Mouse (Mus musculus): ENCODE measurements around the gene Itpr2.

Itpr2 gene

DNA sequence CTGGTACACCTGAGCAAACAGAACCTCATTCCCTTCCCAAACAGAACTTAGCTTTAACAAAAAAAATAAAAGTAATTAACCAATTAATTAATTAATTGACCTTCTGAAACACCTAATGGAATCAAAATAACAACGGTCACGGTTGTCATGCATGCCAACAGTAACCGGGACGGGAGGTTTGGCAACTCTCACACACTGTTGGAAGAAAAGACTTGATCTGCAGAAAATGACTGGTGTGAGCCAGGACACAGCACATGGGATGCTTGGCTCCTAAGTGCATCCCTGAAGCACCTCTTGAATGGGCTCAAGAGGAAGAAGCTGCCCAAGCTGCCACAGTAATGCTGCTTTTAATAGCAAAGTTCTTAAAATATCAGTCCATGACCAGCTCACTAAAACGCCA, 161.1 kb downstream of the Itpr2 start:
- in situ Hi-C loops (cut with MboI; ENCODE audit: low pct_unique_long_range_greater_than_20kb in 1 of 2, low sequenced_read_pairs in 2 of 2, unreplicated experiment in 1 of 2): no loop called here

DNA sequence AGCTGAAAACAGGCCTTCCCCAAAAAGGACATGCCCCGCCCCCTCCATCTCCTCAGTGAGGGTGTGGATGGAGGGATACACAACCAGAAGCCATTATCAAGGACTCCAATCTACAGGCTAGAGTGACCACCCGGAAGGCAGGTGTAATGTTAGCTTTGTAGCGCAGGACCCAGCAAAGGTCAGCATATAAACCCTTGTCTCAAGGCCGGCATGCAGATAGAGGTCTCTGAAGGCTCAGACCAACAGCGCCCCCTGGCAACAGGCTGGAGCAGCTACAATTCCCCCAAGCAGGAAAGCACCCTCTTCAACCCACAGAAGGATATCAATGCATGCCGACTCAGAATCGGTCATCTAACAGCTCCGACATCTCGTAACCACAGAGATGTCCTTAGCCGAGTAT, 162.2 kb downstream of the Itpr2 start:
- in situ Hi-C loops (cut with MboI; ENCODE audit: low pct_unique_long_range_greater_than_20kb in 1 of 2, low sequenced_read_pairs in 2 of 2, unreplicated experiment in 1 of 2): no loop called here

DNA sequence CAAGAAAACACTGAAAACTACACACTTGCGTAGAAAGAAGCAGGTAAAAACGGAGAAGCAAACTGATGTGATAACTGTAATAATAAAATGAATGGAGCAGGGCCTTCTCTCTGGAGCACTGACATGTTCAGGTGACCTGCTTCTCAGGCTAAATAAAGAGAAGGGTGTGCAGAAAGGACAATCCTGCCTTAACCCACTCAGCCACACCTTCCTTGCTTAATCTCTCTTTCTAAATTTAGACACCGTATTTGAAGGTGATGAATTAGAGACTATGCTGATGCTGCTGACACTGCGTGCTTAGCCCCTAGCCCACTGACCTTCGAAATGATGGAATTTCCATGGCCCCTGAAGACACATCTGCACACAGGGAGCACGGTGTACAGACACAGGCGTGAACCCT, 164.8 kb downstream of the Itpr2 start:
- in situ Hi-C loops (cut with MboI; ENCODE audit: low pct_unique_long_range_greater_than_20kb in 1 of 2, low sequenced_read_pairs in 2 of 2, unreplicated experiment in 1 of 2): no loop called here

DNA sequence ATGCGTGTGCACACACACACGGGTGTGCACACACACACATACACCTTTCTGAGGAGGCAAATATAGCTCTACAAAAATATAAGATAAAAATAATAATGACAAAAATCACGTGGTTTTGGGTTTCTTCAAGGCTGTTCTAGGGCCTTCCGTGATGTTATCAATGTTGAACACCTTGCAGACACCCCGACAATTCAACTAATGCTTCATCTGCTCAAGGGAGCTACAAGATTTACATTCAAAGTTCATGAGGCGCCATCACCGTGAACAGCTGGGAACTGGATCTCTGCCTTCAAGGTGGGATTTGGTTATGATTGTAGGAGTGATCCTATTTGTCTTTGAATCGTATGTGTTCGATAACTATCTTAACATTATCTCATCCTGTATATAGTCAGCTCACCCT, 166.8 kb downstream of the Itpr2 start:
- in situ Hi-C loops (cut with MboI; ENCODE audit: low pct_unique_long_range_greater_than_20kb in 1 of 2, low sequenced_read_pairs in 2 of 2, unreplicated experiment in 1 of 2): no loop called here

DNA sequence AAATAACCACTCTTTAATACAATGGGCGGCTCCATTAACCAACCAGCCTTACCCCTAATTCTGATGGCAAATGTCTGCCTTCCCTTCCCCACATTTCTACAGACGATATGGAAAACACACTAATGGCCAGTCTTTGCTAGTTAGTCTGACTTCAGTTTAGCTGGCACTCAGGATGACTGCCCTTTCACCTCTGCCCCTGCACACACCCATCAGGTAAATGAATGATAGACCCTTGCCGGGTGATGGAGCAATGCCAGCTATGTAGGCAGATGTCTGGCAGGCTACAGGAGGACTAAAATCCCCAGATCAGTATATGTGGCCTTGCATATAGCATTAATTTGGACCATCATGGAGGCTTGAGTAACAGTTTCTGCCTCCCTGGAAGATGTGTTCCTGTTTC, 168.5 kb downstream of the Itpr2 start:
- in situ Hi-C loops (cut with MboI; ENCODE audit: low pct_unique_long_range_greater_than_20kb in 1 of 2, low sequenced_read_pairs in 2 of 2, unreplicated experiment in 1 of 2): no loop called here

DNA sequence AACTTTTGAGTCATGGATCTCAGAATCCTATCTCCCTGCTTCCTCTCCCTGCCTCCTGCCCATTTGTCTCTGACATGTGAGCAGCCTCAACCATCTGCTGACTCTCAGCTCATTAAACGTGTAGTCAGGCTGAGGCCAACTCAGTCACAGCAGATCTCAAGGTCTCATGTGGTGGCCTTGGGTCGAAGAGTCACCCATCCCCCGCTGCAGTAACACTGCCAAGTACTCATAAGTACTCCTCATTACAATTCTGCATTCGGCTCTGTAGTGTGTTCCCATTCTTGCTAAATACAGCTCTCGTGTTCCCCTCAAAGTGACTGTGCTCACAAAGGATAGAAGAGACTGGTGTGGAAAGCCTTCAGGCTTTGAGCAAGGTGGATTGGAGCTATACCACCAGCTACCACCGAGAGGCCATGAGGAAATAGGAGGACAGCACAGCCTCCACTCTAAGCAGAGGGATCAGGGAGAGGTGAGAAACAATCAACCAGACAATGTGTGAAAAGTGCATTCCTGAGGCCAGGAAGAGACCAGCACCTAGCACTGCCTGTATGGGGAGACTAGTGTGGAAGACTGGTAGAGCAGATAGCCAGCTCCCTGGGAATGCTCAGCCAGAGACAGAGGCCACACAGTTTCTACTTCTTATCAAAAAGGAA, 170.9 kb downstream of the Itpr2 start:
- in situ Hi-C loops (cut with MboI; ENCODE audit: low pct_unique_long_range_greater_than_20kb in 1 of 2, low sequenced_read_pairs in 2 of 2, unreplicated experiment in 1 of 2): no loop called here

DNA sequence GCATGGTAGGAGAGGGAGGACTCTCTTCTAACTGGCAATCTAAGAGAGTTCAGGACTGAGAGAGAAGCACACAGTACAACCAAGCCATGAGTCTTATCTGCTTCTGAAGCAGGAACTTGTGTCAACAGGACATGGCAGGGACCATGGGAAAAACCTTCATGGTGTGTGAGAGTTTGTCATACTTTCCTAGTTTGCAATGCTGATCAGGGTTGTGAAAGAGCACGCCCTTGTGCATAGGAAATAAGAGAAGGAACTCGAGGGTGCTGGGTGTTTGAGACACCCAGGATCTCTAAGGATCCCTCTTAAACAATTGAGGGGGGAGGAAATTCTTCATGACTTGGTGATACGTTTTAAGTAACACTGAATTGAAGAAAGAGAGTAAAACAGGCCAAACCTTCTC, 172.9 kb downstream of the Itpr2 start:
- in situ Hi-C loops (cut with MboI; ENCODE audit: low pct_unique_long_range_greater_than_20kb in 1 of 2, low sequenced_read_pairs in 2 of 2, unreplicated experiment in 1 of 2): no loop called here

DNA sequence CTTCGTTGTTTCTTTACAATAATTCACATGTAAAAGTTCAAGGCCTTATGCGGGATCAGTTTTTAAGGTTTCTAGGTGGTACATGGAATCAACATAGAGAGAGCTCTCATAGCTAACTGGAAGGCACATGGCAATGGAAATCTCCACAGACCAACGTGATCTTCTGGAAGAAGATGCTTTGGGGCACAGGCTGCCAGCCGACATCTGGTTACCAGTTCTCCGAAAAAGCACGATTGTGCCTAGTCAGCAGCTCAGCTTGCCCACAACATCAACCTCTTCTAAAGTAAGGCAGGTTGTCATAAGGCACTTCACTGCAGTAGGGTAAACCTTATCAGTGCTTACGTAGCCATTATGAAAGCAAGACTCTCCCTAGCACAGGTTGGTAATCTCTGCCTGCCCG, 175.4 kb downstream of the Itpr2 start:
- in situ Hi-C loops (cut with MboI; ENCODE audit: low pct_unique_long_range_greater_than_20kb in 1 of 2, low sequenced_read_pairs in 2 of 2, unreplicated experiment in 1 of 2): no loop called here

DNA sequence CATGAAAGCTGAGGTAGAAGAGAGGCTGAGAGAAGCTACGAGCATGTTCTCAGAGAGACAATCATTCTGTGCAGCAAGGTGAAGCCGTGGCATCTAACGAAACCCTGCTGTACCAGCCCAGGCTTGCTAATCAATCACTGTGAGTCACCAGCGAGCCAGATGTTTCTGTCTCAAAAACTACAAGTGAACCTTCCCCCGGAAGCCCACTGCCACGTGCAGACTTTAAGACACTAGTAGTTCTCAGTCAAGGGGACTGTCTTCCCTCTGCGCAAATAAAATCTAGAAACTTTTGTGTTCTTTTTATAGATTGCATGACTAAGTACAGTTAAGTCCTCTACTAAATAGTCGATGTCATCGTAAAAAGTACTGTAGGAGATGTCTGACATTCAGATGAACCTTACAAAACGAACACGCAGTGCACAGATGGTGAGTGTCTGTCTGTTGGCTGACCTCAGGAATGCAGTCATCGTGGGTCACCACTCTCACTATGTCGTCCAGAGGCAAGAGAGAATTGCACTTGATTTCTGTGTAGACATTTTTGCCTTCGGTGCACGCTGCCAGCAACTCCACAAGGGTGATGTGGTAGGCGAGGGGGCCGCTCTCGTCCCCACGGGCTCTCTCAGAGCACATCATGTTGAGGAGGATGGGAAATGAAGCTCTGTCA, 177.3 kb downstream of the Itpr2 start:
- in situ Hi-C loops (cut with MboI; ENCODE audit: low pct_unique_long_range_greater_than_20kb in 1 of 2, low sequenced_read_pairs in 2 of 2, unreplicated experiment in 1 of 2): no loop called here

DNA sequence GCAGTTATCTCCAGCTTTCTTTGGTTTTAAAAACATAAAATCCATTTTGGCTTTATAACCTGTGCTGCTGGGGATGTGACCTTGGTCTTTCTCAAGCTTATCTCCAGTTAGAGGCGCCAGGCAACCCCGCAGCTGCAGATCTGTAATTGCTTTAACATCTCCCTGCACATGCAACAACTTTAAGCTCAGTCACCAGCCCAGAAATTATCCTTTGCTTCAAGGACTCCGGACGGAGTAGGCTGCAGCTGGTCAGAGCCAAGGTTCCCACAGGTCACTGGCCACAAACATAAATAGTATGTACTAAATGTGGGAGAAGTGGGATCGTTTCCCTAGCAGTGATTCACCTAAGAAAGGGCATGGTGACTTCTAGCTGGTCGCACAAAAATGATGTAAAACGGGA, 179.5 kb downstream of the Itpr2 start:
- in situ Hi-C loops (cut with MboI; ENCODE audit: low pct_unique_long_range_greater_than_20kb in 1 of 2, low sequenced_read_pairs in 2 of 2, unreplicated experiment in 1 of 2): no loop called here

DNA sequence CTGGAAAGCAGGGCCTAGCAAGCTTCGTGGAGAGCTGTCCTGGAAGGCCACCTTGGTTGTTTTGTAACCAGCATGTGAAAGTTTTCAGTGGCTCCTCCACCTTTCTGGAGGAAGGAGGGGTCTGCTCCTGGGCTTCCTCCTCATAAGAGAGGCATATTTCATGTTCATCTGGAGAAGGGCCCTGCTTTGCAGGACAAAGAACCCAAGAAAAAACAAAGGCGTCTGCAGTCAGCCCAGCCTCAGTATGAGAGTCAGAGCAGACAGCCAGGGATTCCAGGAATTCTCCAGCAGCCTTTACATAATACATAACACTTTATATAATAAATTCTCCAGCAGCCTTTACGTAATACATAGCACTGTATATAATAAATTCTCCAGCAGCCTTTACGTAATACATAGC, 180.1 kb downstream of the Itpr2 start:
- in situ Hi-C loops (cut with MboI; ENCODE audit: low pct_unique_long_range_greater_than_20kb in 1 of 2, low sequenced_read_pairs in 2 of 2, unreplicated experiment in 1 of 2): no loop called here

DNA sequence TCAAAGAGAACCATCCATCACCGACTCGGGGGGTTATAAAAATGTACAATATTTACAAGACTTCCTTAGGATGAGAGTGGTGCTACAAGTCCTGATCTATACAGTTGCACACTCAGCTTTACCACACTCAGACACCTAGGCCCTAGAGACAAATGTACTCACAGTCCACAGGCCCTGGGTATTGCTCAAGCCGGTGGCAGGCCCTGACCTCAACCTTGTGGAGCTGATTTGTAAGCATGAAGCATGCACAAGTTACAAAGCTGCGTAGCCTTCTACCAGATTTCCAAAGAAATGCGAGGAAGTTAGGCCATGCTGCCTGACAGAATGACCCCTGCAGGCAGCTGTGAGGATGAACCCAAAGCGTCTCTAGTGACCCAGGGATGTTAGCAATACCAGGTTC, 185.6 kb downstream of the Itpr2 start:
- in situ Hi-C loops (cut with MboI; ENCODE audit: low pct_unique_long_range_greater_than_20kb in 1 of 2, low sequenced_read_pairs in 2 of 2, unreplicated experiment in 1 of 2): no loop called here

DNA sequence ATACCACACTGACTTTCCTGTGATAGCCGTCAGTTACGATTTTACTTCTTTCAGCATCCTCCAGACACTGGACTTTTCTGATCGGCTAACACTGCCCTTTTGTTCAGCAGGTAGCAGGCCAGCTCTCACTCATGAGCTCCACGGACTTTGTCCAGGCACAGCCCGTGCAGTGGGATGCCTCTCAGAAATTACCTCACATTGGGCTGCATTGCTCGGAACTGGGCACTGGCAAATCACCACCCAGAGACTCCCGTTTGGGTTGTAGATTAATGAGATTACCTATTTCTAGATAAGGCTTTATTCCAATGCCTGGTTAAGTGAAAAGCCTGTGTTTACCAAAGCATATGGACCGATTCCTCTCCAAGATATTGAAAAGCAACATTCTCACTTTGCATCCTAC, 186.9 kb downstream of the Itpr2 start:
- in situ Hi-C loops (cut with MboI; ENCODE audit: low pct_unique_long_range_greater_than_20kb in 1 of 2, low sequenced_read_pairs in 2 of 2, unreplicated experiment in 1 of 2): no loop called here

DNA sequence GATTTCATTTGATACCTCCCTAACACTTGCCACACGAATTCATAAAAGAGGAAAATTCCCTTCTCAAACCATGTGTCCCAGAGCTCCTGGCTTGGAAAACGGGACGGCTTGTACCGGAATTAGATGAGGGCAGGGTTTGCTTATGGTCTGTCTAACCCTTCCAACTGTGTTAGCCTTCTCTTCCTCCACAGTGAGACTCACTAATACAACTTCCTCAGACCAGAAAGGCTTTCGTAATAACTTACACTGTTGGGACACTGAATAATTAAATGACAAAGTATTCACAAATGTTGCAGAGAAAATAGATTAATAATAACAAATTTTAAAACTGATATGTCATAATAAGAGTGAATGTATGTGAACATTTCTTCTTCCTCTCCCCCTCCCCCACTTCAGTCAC, 187.7 kb downstream of the Itpr2 start:
- in situ Hi-C loops (cut with MboI; ENCODE audit: low pct_unique_long_range_greater_than_20kb in 1 of 2, low sequenced_read_pairs in 2 of 2, unreplicated experiment in 1 of 2): no loop called here

DNA sequence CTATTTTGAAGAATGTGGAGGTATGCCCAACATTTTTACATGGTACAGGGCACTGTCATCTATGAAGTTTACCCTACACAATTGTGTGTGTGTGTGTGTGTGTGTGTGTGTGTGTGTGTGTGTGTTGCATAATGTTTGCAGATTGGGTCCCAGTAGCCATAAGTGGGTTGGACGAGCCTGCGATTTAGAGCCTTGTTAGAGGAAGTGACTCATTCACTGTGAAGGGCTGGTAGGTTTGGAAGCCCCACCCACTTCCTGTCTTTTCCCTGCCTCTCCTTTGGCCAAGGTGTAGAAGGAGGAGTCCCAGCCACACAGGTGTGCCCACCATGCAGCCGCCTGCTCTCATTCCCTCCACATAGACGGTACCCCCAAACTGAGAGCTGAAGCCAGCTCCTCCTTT, 188.6 kb downstream of the Itpr2 start:
- in situ Hi-C loops (cut with MboI; ENCODE audit: low pct_unique_long_range_greater_than_20kb in 1 of 2, low sequenced_read_pairs in 2 of 2, unreplicated experiment in 1 of 2): no loop called here

DNA sequence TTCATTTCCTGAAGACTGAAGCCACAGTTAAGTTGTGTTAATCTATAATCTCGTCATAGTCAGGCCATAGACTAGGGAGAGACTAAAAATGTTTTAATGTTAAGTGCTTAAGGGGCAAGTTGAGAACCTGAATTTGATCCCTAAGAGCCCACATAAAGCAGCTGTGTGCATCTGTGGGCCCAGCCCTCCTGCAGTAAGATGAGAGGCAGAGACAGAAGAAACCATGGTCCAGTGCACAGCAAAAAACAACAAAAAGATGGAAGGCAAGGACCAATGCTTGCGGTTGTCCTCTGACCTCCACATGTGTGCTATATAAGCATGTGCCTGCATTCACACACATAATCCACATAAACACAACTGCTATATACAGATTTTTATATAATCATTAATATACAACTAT, 191.8 kb downstream of the Itpr2 start:
- in situ Hi-C loops (cut with MboI; ENCODE audit: low pct_unique_long_range_greater_than_20kb in 1 of 2, low sequenced_read_pairs in 2 of 2, unreplicated experiment in 1 of 2): no loop called here

DNA sequence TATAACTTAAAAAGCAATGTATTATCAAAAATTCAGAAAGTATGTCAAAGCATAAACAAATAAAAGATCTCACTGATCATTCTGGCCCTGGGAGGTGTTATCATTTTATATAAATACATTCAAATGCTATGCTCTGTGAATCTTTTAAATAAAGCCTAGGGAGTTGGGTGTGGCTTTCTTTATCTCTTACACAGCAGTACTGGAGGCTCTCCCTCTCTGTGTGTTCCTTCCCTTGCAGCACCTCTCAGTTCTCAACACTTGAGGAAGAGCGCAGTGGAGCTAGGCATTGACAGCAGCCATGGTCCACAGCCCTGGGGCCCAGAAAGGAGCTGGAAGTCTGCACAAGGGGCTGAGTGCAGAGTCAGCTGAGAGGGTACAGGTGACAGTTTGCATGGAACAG, 192.7 kb downstream of the Itpr2 start:
- in situ Hi-C loops (cut with MboI; ENCODE audit: low pct_unique_long_range_greater_than_20kb in 1 of 2, low sequenced_read_pairs in 2 of 2, unreplicated experiment in 1 of 2): no loop called here

DNA sequence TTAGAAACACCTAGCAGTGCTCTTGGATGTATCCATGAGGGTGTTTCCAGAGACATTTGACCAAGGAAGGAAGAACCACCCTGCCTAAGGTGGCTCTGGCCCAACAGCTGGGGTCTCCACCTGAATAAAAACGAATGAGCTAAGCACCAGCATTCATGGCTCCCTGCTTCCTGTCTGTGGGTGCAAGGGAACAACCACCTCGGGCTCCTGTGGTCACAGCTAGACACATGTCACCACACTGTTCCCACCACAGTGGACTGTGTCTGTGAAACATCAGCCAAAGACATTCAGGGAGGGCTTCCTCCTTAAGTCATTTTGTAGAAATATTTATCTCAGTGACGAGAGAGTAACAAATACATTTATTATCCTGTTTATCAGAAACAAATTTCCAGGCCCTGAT, 196.0 kb downstream of the Itpr2 start:
- in situ Hi-C loops (cut with MboI; ENCODE audit: low pct_unique_long_range_greater_than_20kb in 1 of 2, low sequenced_read_pairs in 2 of 2, unreplicated experiment in 1 of 2): no loop called here

DNA sequence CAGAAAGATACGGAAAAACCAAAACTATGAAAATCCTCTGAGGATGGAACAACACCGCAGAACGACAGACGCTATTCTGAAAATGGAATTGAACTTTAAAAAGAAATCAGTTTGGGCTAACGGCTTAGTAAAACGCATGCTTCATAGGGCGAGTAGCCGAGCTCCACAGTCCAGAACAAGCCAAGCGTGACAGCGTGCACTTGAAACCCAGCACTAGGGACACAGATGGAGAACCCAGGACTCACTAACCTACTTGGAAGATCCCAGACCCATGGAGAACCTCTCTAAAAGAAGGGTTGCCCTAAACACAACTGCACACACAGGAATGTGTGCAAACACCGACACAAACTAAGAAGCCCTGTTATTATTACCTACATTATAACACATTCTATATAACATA, 197.9 kb downstream of the Itpr2 start:
- in situ Hi-C loops (cut with MboI; ENCODE audit: low pct_unique_long_range_greater_than_20kb in 1 of 2, low sequenced_read_pairs in 2 of 2, unreplicated experiment in 1 of 2): no loop called here

DNA sequence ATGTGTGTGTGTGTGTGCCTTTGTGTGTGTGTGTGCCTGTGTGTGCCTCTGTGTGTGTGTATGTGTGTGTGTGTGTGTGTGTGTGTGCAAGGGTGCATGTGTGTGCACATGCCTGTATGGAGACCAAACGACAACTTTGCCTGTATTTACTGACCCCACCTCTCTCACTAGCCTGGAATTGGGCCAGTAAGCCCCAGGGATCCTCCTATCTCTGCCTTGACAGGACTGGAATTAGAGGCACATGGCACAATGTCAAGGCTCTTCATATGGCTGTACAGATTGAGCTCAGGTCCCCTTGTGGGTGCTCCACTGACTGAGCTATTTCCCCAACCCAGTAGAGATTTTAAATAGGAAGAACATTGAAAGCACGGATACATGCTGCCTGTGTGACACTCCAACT, 198.7 kb downstream of the Itpr2 start:
- in situ Hi-C loops (cut with MboI; ENCODE audit: low pct_unique_long_range_greater_than_20kb in 1 of 2, low sequenced_read_pairs in 2 of 2, unreplicated experiment in 1 of 2): no loop called here
